Mouse (Mus musculus) right cerebral cortex, adult 2 months (tissue): ENCODE results near the gene Sntb2.
"Not testable (repeated sequence)": the region's sequence is repeated elsewhere in the genome, so short reads cannot be mapped to it uniquely, and the experiment has no call there.

Experiments
- DNase-seq, 2 experiments: peaks; one replicate each; pipeline ENCODE4 v3.0.0; 2021 to 2022; ENCODE audit warnings: low spot score in 2 of 2

The Sntb2 gene

GRCm38 (mm10) chr8:106972538-106973264, 37.2 kb downstream of the Sntb2 start:
- no peak for DNase-seq

GRCm38 (mm10) chr8:106973526-106973925, 38.0 kb downstream of the Sntb2 start:
- DNase-seq: not testable (repeated sequence)

- DNase-seq: no peak
Measured at GRCm38 (mm10) chr8:106974754-106975153, 39.2 kb downstream of the Sntb2 start.

- no peak for DNase-seq
Measured at GRCm38 (mm10) chr8:106975764-106976163, 40.2 kb downstream of the Sntb2 start.

GRCm38 (mm10) chr8:106976436-106976835, 40.9 kb downstream of the Sntb2 start:
- no peak for DNase-seq

GRCm38 (mm10) chr8:106978755-106979251, 43.3 kb downstream of the Sntb2 start:
- DNase-seq: peak in 1 of 2 experiments; percentile 22

GRCm38 (mm10) chr8:106985404-106985821, 49.9 kb downstream of the Sntb2 start:
- peak; percentile 42 to 44 for DNase-seq

GRCm38 (mm10) chr8:106985951-106986350, 50.4 kb downstream of the Sntb2 start:
- no peak for DNase-seq

- no peak for DNase-seq
Measured at GRCm38 (mm10) chr8:106987557-106987956, 52.0 kb downstream of the Sntb2 start.

GRCm38 (mm10) chr8:106991393-106991792, 55.8 kb downstream of the Sntb2 start:
- DNase-seq: peak in 1 of 2 experiments; percentile 42

GRCm38 (mm10) chr8:106996339-106996738, 60.8 kb downstream of the Sntb2 start:
- not testable (repeated sequence) for DNase-seq

GRCm38 (mm10) chr8:106997416-106997815, 61.9 kb downstream of the Sntb2 start:
- no peak for DNase-seq

- no peak for DNase-seq
Measured at GRCm38 (mm10) chr8:106999068-106999467, 63.5 kb downstream of the Sntb2 start.

GRCm38 (mm10) chr8:107002532-107002931, 67.0 kb downstream of the Sntb2 start:
- peak; percentile 89 to 93 for DNase-seq

GRCm38 (mm10) chr8:107007795-107008194, 72.2 kb downstream of the Sntb2 start:
- peak; percentile 39 to 47 for DNase-seq

- no peak for DNase-seq
Measured at GRCm38 (mm10) chr8:107012666-107013065, 77.1 kb downstream of the Sntb2 start.

GRCm38 (mm10) chr8:107014915-107015314, 79.4 kb downstream of the Sntb2 start:
- no peak for DNase-seq

- DNase-seq: no peak
Measured at GRCm38 (mm10) chr8:107023479-107023878, 87.9 kb downstream of the Sntb2 start.

- DNase-seq: no peak
Measured at GRCm38 (mm10) chr8:107029310-107029709, 93.8 kb downstream of the Sntb2 start.

- no peak for DNase-seq
Measured at GRCm38 (mm10) chr8:107030058-107030457, 94.5 kb downstream of the Sntb2 start.

GRCm38 (mm10) chr8:107030650-107031576, 95.4 kb downstream of the Sntb2 start, which contains the start of gene Vps4a:
Vps4a (plus strand) TSS chr8:107031222.
- DNase-seq: peak; percentile 94 to 95

- peak; percentile 31 to 48 for DNase-seq
Measured at GRCm38 (mm10) chr8:107031577-107032090, 96.1 kb downstream of the Sntb2 start.
